Mouse (Mus musculus): ENCODE data around the gene B3gntl1.
A peak's percentile ranks its signal among the peaks of the same experiment; 100 is the strongest.

The B3gntl1 gene

GRCm38 (mm10) chr11:121672990-121673572 is at the start of gene B3gntl1:
B3gntl1 (minus strand) TSS chr11:121673153.
- peak; percentile 100 for DNase-seq

GRCm38 (mm10) chr11:121722434-121722833 is 49.5 kb upstream of the B3gntl1 start:
- DNase-seq, result no peak

GRCm38 (mm10) chr11:121720752-121721151 is 47.8 kb upstream of the B3gntl1 start:
- no peak for DNase-seq

GRCm38 (mm10) chr11:121717724-121718123 is 44.8 kb upstream of the B3gntl1 start:
- no peak for DNase-seq

- no peak for DNase-seq
These were observed 42.0 kb upstream of the B3gntl1 start for GRCm38 (mm10) chr11:121714745-121715485.

GRCm38 (mm10) chr11:121713569-121713968 is 40.6 kb upstream of the B3gntl1 start:
- peak; percentile 25 for DNase-seq

- DNase-seq, result no peak
These were observed 40.0 kb upstream of the B3gntl1 start for GRCm38 (mm10) chr11:121712987-121713386.

- DNase-seq, result no peak
These were observed 37.3 kb upstream of the B3gntl1 start for GRCm38 (mm10) chr11:121710245-121710644.

- DNase-seq, result no peak
These were observed 36.3 kb upstream of the B3gntl1 start for GRCm38 (mm10) chr11:121709278-121709677.

GRCm38 (mm10) chr11:121706521-121707005 is 33.6 kb upstream of the B3gntl1 start:
- DNase-seq, result no peak

GRCm38 (mm10) chr11:121703619-121704215 is 30.8 kb upstream of the B3gntl1 start:
- peak; percentile 47 for DNase-seq

GRCm38 (mm10) chr11:121702895-121703618 is 30.1 kb upstream of the B3gntl1 start:
- peak; percentile 75 for DNase-seq

- peak; percentile 97 for DNase-seq
These were observed 29.4 kb upstream of the B3gntl1 start for GRCm38 (mm10) chr11:121702111-121702894.

- DNase-seq, result no peak
These were observed 28.3 kb upstream of the B3gntl1 start, which contains the start of gene Metrnl for GRCm38 (mm10) chr11:121701244-121701643. Metrnl (plus strand) TSS chr11:121701544.

GRCm38 (mm10) chr11:121698381-121698955 is 25.5 kb upstream of the B3gntl1 start:
- peak; percentile 43 for DNase-seq

- DNase-seq, result no peak
These were observed 24.3 kb upstream of the B3gntl1 start for GRCm38 (mm10) chr11:121697271-121697670.

- no peak for DNase-seq
These were observed 22.5 kb upstream of the B3gntl1 start for GRCm38 (mm10) chr11:121695304-121696064.

GRCm38 (mm10) chr11:121688024-121688423 is 15.1 kb upstream of the B3gntl1 start:
- DNase-seq, result no peak

- DNase-seq, result peak; percentile 37
These were observed 13.7 kb upstream of the B3gntl1 start for GRCm38 (mm10) chr11:121686674-121687073.

GRCm38 (mm10) chr11:121686091-121686490 is 13.1 kb upstream of the B3gntl1 start:
- no peak for DNase-seq

GRCm38 (mm10) chr11:121685491-121686001 is 12.6 kb upstream of the B3gntl1 start:
- DNase-seq, result no peak

Data from kidney, adult 18-20 months (tissue).